Mouse (Mus musculus): ENCODE results near the gene Mre11a.

DNA sequence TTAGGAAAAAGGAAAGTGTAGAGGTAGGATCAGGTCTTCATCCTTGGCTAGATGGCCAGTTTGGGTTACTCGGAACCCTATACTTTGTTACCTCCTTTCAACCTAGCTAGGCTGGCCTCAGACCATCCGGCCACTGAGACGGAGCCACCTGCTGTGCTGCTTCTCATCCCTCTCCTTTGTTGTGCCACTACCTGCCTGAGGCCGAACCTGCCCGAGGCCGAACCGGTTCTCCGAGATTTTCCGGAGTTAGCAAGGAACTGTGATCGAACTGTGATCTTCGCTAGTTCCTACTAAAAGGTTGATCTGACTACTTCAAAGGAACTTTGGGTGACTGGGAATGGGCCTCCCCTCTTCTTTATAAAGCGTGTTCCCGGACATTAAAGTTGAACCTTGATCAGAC, 6.1 kb upstream of the Mre11a start:
- no peak for TF ChIP-seq CTCF (IDR thresholded peaks at IDR 0.05; ENCODE audit: low read depth, low read length)
- TF ChIP-seq POLR2AphosphoS5 (IDR thresholded peaks at IDR 0.05; ENCODE audit: insufficient replicate concordance, low read depth, low read length), result no peak
